Mouse (Mus musculus): ENCODE data around the gene Fbxl18.

GRCm38 (mm10) chr5:142928749-142929399 is 33.7 kb upstream of the Fbxl18 start:
- no peak for TF ChIP-seq CTCF (IDR thresholded peaks at IDR 0.05; ENCODE audit: extremely low read depth, insufficient read depth, low read length)
- no peak; the same call in 1 of the 2 replicates for TF ChIP-seq POLR2A (IDR thresholded peaks at IDR 0.05; ENCODE audit: extremely low read depth, insufficient read depth, low read length)
